Mouse (Mus musculus): ENCODE results near the gene Gm10570. TPM values are rescaled to one million over a fixed set of nuclear protein-coding genes. Genes with fewer than 3 reads are reported as not detected.

Gm10570 gene
- polyA plus RNA-seq, 1 experiment from 2014 or later = not detected

GRCm38 (mm10) chr4:130319564-130319963 lies 11.1 kb upstream of the Gm10570 start:
- Histone ChIP-seq H3K4me2 (ENCODE audit: low read depth, low read length) (no peak overlapping the region), H3K9ac (replicated peaks) (no peak overlapping the region), H3K4me1 (ENCODE audit: insufficient read depth) (no peaks in the 10 kb centered on the region), H3K9me3 (ENCODE audit: low read length) (no peaks in the 10 kb centered on the region), H3K27me3 (ENCODE audit: insufficient read depth, low read length) (no peaks in the 10 kb centered on the region), H3K4me3 (ENCODE audit: low read depth, low read length) (no peak overlapping the region), H3K27ac (ENCODE audit: low read depth) (no peak overlapping the region), H3K36me3 (replicated peaks; ENCODE audit: insufficient read depth, low read length) (peaks cover 22% of the 10 kb centered on the region)
- TF ChIP-seq EP300 (IDR thresholded peaks at IDR 0.05; ENCODE audit: low read depth) (no peak), CTCF (IDR thresholded peaks at IDR 0.05; ENCODE audit: low read depth) (no peak)
- WGBS (ENCODE audit: insufficient replicate concordance) = 86% methylated on average over 7 of the region's 7 CpGs
- DNase-seq (no peak), ATAC-seq (no peak)

GRCm38 (mm10) chr4:130318122-130318521 lies 9.6 kb upstream of the Gm10570 start:
- Histone ChIP-seq H3K4me1 (ENCODE audit: insufficient read depth) (no peaks in the 10 kb centered on the region), H3K4me3 (ENCODE audit: low read depth, low read length) (no peak overlapping the region), H3K36me3 (replicated peaks; ENCODE audit: insufficient read depth, low read length) (peaks cover 22% of the 10 kb centered on the region), H3K9me3 (ENCODE audit: low read length) (no peaks in the 10 kb centered on the region), H3K9ac (replicated peaks) (no peak overlapping the region), H3K27me3 (ENCODE audit: insufficient read depth, low read length) (no peaks in the 10 kb centered on the region), H3K27ac (ENCODE audit: low read depth) (no peak overlapping the region), H3K4me2 (ENCODE audit: low read depth, low read length) (no peak overlapping the region)
- DNase-seq (no peak), ATAC-seq (no peak)
- TF ChIP-seq CTCF (IDR thresholded peaks at IDR 0.05; ENCODE audit: low read depth) = no peak
- TF ChIP-seq EP300 (IDR thresholded peaks at IDR 0.05; ENCODE audit: low read depth) = no peak
- 74% methylated on average over 3 of the region's 3 CpGs for WGBS (ENCODE audit: insufficient replicate concordance)

- no peak overlapping the region for H3K4me3 ChIP-seq (ENCODE audit: low read depth, low read length)
- no peaks in the 10 kb centered on the region for H3K4me1 ChIP-seq (ENCODE audit: insufficient read depth)
- no peak overlapping the region for H3K9ac ChIP-seq (replicated peaks)
- H3K9me3 ChIP-seq (ENCODE audit: low read length) = no peaks in the 10 kb centered on the region
- no peak for TF ChIP-seq EP300 (IDR thresholded peaks at IDR 0.05; ENCODE audit: low read depth)
- TF ChIP-seq CTCF (IDR thresholded peaks at IDR 0.05; ENCODE audit: low read depth) = no peak
- ATAC-seq = no peak
- H3K27me3 ChIP-seq (ENCODE audit: insufficient read depth, low read length) = 0 out of 2 replicates have a peak, but pooled peaks cover under 1% of the 10 kb centered on the region
- no peak overlapping the region for H3K27ac ChIP-seq (ENCODE audit: low read depth)
- peaks cover 14% of the 10 kb centered on the region for H3K36me3 ChIP-seq (replicated peaks; ENCODE audit: insufficient read depth, low read length)
- WGBS (ENCODE audit: insufficient replicate concordance) = 63% methylated on average over 10 of the region's 10 CpGs
- no peak for DNase-seq
- no peak overlapping the region for H3K4me2 ChIP-seq (ENCODE audit: low read depth, low read length)
Observed at GRCm38 (mm10) chr4:130316691-130317090, 8.2 kb upstream of the Gm10570 start.

- H3K9ac ChIP-seq (replicated peaks) = no peak overlapping the region
- H3K27ac ChIP-seq (ENCODE audit: low read depth) = no peak overlapping the region
- WGBS (ENCODE audit: insufficient replicate concordance) = 78% methylated on average over 13 of the region's 13 CpGs
- no peak for DNase-seq
- no peak overlapping the region for H3K4me3 ChIP-seq (ENCODE audit: low read depth, low read length)
- peaks cover 10% of the 10 kb centered on the region; the same call in 1 of the 2 replicates for H3K36me3 ChIP-seq (replicated peaks; ENCODE audit: insufficient read depth, low read length)
- H3K4me2 ChIP-seq (ENCODE audit: low read depth, low read length) = no peak overlapping the region
- ATAC-seq = no peak
- H3K9me3 ChIP-seq (ENCODE audit: low read length) = no peaks in the 10 kb centered on the region
- TF ChIP-seq EP300 (IDR thresholded peaks at IDR 0.05; ENCODE audit: low read depth) (no peak), CTCF (IDR thresholded peaks at IDR 0.05; ENCODE audit: low read depth) (no peak)
- no peaks in the 10 kb centered on the region for H3K4me1 ChIP-seq (ENCODE audit: insufficient read depth)
- peaks cover 5% of the 10 kb centered on the region; the same call in 1 of the 2 replicates for H3K27me3 ChIP-seq (ENCODE audit: insufficient read depth, low read length)
Observed at GRCm38 (mm10) chr4:130315771-130316527, 7.5 kb upstream of the Gm10570 start.

- WGBS (ENCODE audit: insufficient replicate concordance) = 83% methylated on average over 4 of the region's 4 CpGs
- peaks cover 25% of the 10 kb centered on the region for H3K27me3 ChIP-seq (ENCODE audit: insufficient read depth, low read length)
- H3K9ac ChIP-seq (replicated peaks) = no peak overlapping the region
- DNase-seq (no peak), ATAC-seq (no peak)
- H3K27ac ChIP-seq (ENCODE audit: low read depth) = no peak overlapping the region
- peaks cover 3% of the 10 kb centered on the region; the same call in 1 of the 2 replicates for H3K4me1 ChIP-seq (ENCODE audit: insufficient read depth)
- peaks cover 10% of the 10 kb centered on the region; the same call in 1 of the 2 replicates for H3K36me3 ChIP-seq (replicated peaks; ENCODE audit: insufficient read depth, low read length)
- TF ChIP-seq CTCF (IDR thresholded peaks at IDR 0.05; ENCODE audit: low read depth) (no peak), EP300 (IDR thresholded peaks at IDR 0.05; ENCODE audit: low read depth) (no peak)
- no peak overlapping the region for H3K4me2 ChIP-seq (ENCODE audit: low read depth, low read length)
- H3K9me3 ChIP-seq (ENCODE audit: low read length) = no peaks in the 10 kb centered on the region
- no peak overlapping the region for H3K4me3 ChIP-seq (ENCODE audit: low read depth, low read length)
Observed at GRCm38 (mm10) chr4:130313552-130313951, 5.1 kb upstream of the Gm10570 start.

- whole genome bisulfite sequencing (ENCODE audit: insufficient replicate concordance) = 85% methylated on average over 3 of the region's 3 CpGs
- ATAC-seq = no peak
- TF ChIP-seq EP300 (IDR thresholded peaks at IDR 0.05; ENCODE audit: low read depth) (no peak), CTCF (IDR thresholded peaks at IDR 0.05; ENCODE audit: low read depth) (no peak)
Observed at GRCm38 (mm10) chr4:130312526-130312925, 4.1 kb upstream of the Gm10570 start.

More at GRCm38 (mm10) chr4:130312526-130312925, 4.1 kb upstream of the Gm10570 start:
- Histone ChIP-seq H3K36me3 (replicated peaks; ENCODE audit: insufficient read depth, low read length) (0 out of 2 replicates have a peak, but pooled peaks cover 6% of the 10 kb centered on the region), H3K9me3 (ENCODE audit: low read length) (no peaks in the 10 kb centered on the region), H3K27ac (ENCODE audit: low read depth) (no peak overlapping the region), H3K9ac (replicated peaks) (no peak overlapping the region), H3K4me1 (ENCODE audit: insufficient read depth) (peaks cover 13% of the 10 kb centered on the region), H3K27me3 (ENCODE audit: insufficient read depth, low read length) (peaks cover 35% of the 10 kb centered on the region), H3K4me2 (ENCODE audit: low read depth, low read length) (no peak overlapping the region), H3K4me3 (ENCODE audit: low read depth, low read length) (no peak overlapping the region)
- DNase-seq = no peak
